Mouse (Mus musculus) MEL (cell line): ENCODE data around the gene Rsph10b. TPM values are rescaled to one million over a fixed set of nuclear protein-coding genes. Genes with fewer than 3 reads are reported as not detected.

ENCODE experiments used
- DNase-seq: peaks from one replicate; pipeline ENCODE4 v3.0.0; 2011; ENCODE audit warnings: low read depth, low spot score
- H3K27ac ChIP-seq: 2 replicates; pipeline ENCODE4 v1.5.1; 2012; ENCODE audit warnings: low read depth, mild to moderate bottlenecking, control low read depth, low read length, moderate library complexity; ENCODE audit not compliant: control insufficient read depth
- H3K27me3 ChIP-seq, 2 experiments: fragments of 150-350 bp in 1 of 2; sonication (generic) in 1 of 2; 2 replicates each; pipeline ENCODE4 v1.6.1; 2012; ENCODE audit warnings: low read length in 2 of 2, mild to moderate bottlenecking in 2 of 2, improper control_type of control experiment in 1 of 2, moderate library complexity in 1 of 2; ENCODE audit not compliant: insufficient read depth in 2 of 2, control insufficient read depth in 1 of 2
- H3K36me3 ChIP-seq, 2 experiments: 2 replicates each; pipeline ENCODE4 v1.6.1; 2012 to 2014; ENCODE audit warnings: low read length in 2 of 2, improper control_type of control experiment in 1 of 2, inconsistent platforms in 1 of 2, mild to moderate bottlenecking in 1 of 2; ENCODE audit not compliant: insufficient read depth in 2 of 2, control insufficient read depth in 1 of 2
- H3K4me1 ChIP-seq, 2 experiments: fragments of 150-350 bp in 1 of 2; sonication (generic) in 1 of 2; 2 replicates each; pipeline ENCODE4 v1.6.1; 2012; ENCODE audit warnings: low read length in 2 of 2, improper control_type of control experiment in 1 of 2, mild to moderate bottlenecking in 1 of 2; ENCODE audit not compliant: insufficient read depth in 2 of 2, control insufficient read depth in 1 of 2
- H3K4me3 ChIP-seq, 2 experiments: fragments of 150-350 bp in 1 of 2; sonication (generic) in 1 of 2; 2 replicates each; pipeline ENCODE4 v1.5.1; 2012; ENCODE audit warnings: low read depth in 2 of 2, low read length in 2 of 2, mild to moderate bottlenecking in 2 of 2, moderate library complexity in 2 of 2, control low read depth in 1 of 2, improper control_type of control experiment in 1 of 2; ENCODE audit not compliant: control insufficient read depth in 1 of 2, insufficient read depth in 1 of 2
- H3K79me2 ChIP-seq: 2 replicates; pipeline ENCODE4 v1.6.1; 2012; ENCODE audit warnings: mild to moderate bottlenecking, low read length, moderate library complexity; ENCODE audit not compliant: control insufficient read depth, poor library complexity, insufficient read depth
- H3K9ac ChIP-seq: 2 replicates; pipeline ENCODE4 v1.6.1; 2012; ENCODE audit warnings: low read depth, mild to moderate bottlenecking, control low read depth, low read length, moderate library complexity; ENCODE audit not compliant: control insufficient read depth, poor library complexity, severe bottlenecking
- H3K9me3 ChIP-seq: fragments of 150-350 bp; sonication (generic); replicated peaks from 2 replicates; pipeline ENCODE4 v1.6.1; 2012; ENCODE audit warnings: mild to moderate bottlenecking, low read length, improper control_type of control experiment, moderate library complexity; ENCODE audit not compliant: insufficient read depth
- CTCF ChIP-seq, 3 experiments: IDR thresholded peaks in 2 of 3; conservative IDR thresholded peaks in 1 of 3; 2 replicates each; pipeline ENCODE4 v1.5.1; 2011 to 2012; ENCODE audit warnings: low read length in 3 of 3, low read depth in 2 of 3, mild to moderate bottlenecking in 2 of 3, improper control_type of control experiment in 1 of 3, inconsistent platforms in 1 of 3, mixed read lengths in 1 of 3, moderate library complexity in 1 of 3; ENCODE audit not compliant: control insufficient read depth in 1 of 3, insufficient read depth in 1 of 3, poor library complexity in 1 of 3, severe bottlenecking in 1 of 3
- E2F4 ChIP-seq: IDR thresholded peaks from 2 replicates; pipeline ENCODE4 v1.6.1; 2011; ENCODE audit warnings: low read depth, low read length, improper control_type of control experiment, borderline replicate concordance
- EP300 ChIP-seq, 2 experiments: IDR thresholded peaks; 2 replicates each; pipeline ENCODE4 v1.6.1; 2011; ENCODE audit warnings: improper control_type of control experiment in 2 of 2, low read length in 2 of 2, low read depth in 1 of 2, mild to moderate bottlenecking in 1 of 2
- JUND ChIP-seq: IDR thresholded peaks from 2 replicates; pipeline ENCODE4 v1.6.1; 2011; ENCODE audit warnings: low read depth, mild to moderate bottlenecking, improper control_type of control experiment, low read length
- KAT2A ChIP-seq: conservative IDR thresholded peaks from 2 replicates; pipeline ENCODE4 v1.6.1; 2012; ENCODE audit warnings: low read depth, low read length, improper control_type of control experiment, inconsistent platforms
- MAFK ChIP-seq: IDR thresholded peaks from 2 replicates; pipeline ENCODE4 v1.6.1; 2011; ENCODE audit warnings: low read depth, mild to moderate bottlenecking, low read length, improper control_type of control experiment, borderline replicate concordance
- MAZ ChIP-seq: IDR thresholded peaks from 2 replicates; pipeline ENCODE4 v1.6.1; 2012; ENCODE audit warnings: low read depth, mild to moderate bottlenecking, inconsistent platforms, low read length, improper control_type of control experiment
- MYB ChIP-seq: IDR thresholded peaks from 2 replicates; pipeline ENCODE4 v1.6.1; 2011; ENCODE audit warnings: mild to moderate bottlenecking, low read depth, low read length, improper control_type of control experiment
- POLR2A ChIP-seq, 2 experiments: IDR thresholded peaks; 2 replicates each; pipeline ENCODE4 v1.6.1; 2011 to 2012; ENCODE audit warnings: low read length in 2 of 2, mild to moderate bottlenecking in 2 of 2, control low read depth in 1 of 2, improper control_type of control experiment in 1 of 2, low read depth in 1 of 2, moderate library complexity in 1 of 2; ENCODE audit not compliant: control insufficient read depth in 1 of 2, insufficient read depth in 1 of 2, poor library complexity in 1 of 2
- POLR2AphosphoS2 ChIP-seq: IDR thresholded peaks from 2 replicates; pipeline ENCODE4 v1.6.1; 2011; ENCODE audit warnings: low read length, improper control_type of control experiment
- RCOR1 ChIP-seq: IDR thresholded peaks from 2 replicates; pipeline ENCODE4 v1.6.1; 2012; ENCODE audit warnings: low read depth, mild to moderate bottlenecking, inconsistent platforms, low read length, improper control_type of control experiment
- SIN3A ChIP-seq: IDR thresholded peaks from 2 replicates; pipeline ENCODE4 v1.6.1; 2012; ENCODE audit warnings: low read length, improper control_type of control experiment, inconsistent platforms
- SMC3 ChIP-seq: IDR thresholded peaks from 2 replicates; pipeline ENCODE4 v1.6.1; 2011; ENCODE audit warnings: low read depth, low read length, improper control_type of control experiment
- UBTF ChIP-seq: IDR thresholded peaks from 2 replicates; pipeline ENCODE4 v1.6.1; 2012; ENCODE audit warnings: low read depth, mild to moderate bottlenecking, inconsistent platforms, low read length, improper control_type of control experiment, moderate library complexity, borderline replicate concordance; ENCODE audit not compliant: insufficient read depth
- USF1 ChIP-seq: IDR thresholded peaks from 2 replicates; pipeline ENCODE4 v1.6.1; 2014; ENCODE audit warnings: low read depth, mild to moderate bottlenecking, inconsistent platforms, low read length, improper control_type of control experiment, moderate library complexity
- USF2 ChIP-seq, 2 experiments: IDR thresholded peaks; 2 replicates each; pipeline ENCODE4 v1.6.1; 2011 to 2012; ENCODE audit warnings: improper control_type of control experiment in 2 of 2, low read length in 2 of 2, borderline replicate concordance in 1 of 2, inconsistent platforms in 1 of 2, low read depth in 1 of 2, mild to moderate bottlenecking in 1 of 2; ENCODE audit not compliant: insufficient read depth in 1 of 2
- ZC3H11A ChIP-seq: IDR thresholded peaks from 2 replicates; pipeline ENCODE4 v1.6.1; 2012; ENCODE audit warnings: low read depth, mild to moderate bottlenecking, inconsistent platforms, low read length, improper control_type of control experiment
- ZKSCAN1 ChIP-seq: IDR thresholded peaks from 2 replicates; pipeline ENCODE4 v1.6.1; 2012; ENCODE audit warnings: low read depth, mild to moderate bottlenecking, inconsistent platforms, low read length, improper control_type of control experiment, moderate library complexity
- polyA plus RNA-seq, 2 experiments: library from polyadenylated mRNA; stranded (reverse) in 1 of 2; unstranded in 1 of 2; fragments of >175 nt in 1 of 2; fragments of >200 nt in 1 of 2; gene quantifications; 2 replicates each; pipeline versions ENCODE4 v1.2.1 to v1.2.4; 2012; ENCODE audit warnings: low replicate concordance in 2 of 2, low read depth in 1 of 2; ENCODE audit not compliant: insufficient read length in 2 of 2, insufficient read depth in 1 of 2, missing spikeins in 1 of 2
- total RNA-seq: library from RNA; depleted of rRNA; stranded (reverse); fragments of 300-350 nt; gene quantifications from 2 replicates; pipeline ENCODE4 v1.2.3, GENCODE M21; 2012; rRNA removed

The Rsph10b gene
- total and polyA plus RNA-seq, 3 experiments: 0.04 to 0.17 TPM; not detected in 1

DNA sequence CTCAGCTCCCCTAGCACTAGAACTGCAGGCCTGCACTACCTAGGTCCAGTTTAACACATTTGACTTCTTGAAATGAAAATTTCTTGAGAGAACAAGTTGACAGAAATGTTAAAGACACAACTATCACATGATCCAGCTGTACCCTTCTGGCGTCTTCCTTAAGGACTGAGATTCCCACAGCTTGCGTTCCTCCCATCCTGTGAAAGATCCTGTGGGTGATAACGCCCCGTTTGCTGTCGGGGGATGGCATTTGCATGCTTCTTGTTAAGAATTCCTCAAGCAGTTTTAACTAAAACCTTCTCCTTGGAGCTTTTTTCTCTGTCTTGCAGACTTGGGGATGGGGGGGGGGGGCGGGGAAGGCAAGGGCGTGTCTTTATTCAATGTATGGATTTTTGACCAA, 101.7 kb downstream of the Rsph10b start:
- Histone ChIP-seq H3K4me1 (peaks cover 0 to 3% of the 10 kb centered on the region in 2 experiments; a peak in 2 of 4 replicates), H3K9ac (no peak overlapping the region), H3K27me3 (no peaks in the 10 kb centered on the region; a peak in 1 of 4 replicates), H3K36me3 (no peaks in the 10 kb centered on the region; a peak in 1 of 4 replicates), H3K9me3 (no peaks in the 10 kb centered on the region), H3K4me3 (no peak overlapping the region), H3K79me2 (no peaks in the 10 kb centered on the region), H3K27ac (no peak overlapping the region)
- DNase-seq: no peak
- TF ChIP-seq CTCF (IDR thresholded peaks at IDR 0.05 in 2 of 3, conservative IDR thresholded peaks at IDR 0.05 in 1 of 3; ENCODE audit: control insufficient read depth in 1 of 3, insufficient read depth in 1 of 3, low read depth in 2 of 3, low read length in 3 of 3, poor library complexity in 1 of 3, severe bottlenecking in 1 of 3): no peak
- TF ChIP-seq MYB: no peak
- no peak for TF ChIP-seq EP300 (IDR thresholded peaks at IDR 0.05; ENCODE audit: low read depth in 1 of 2, low read length in 2 of 2)
- no peak for TF ChIP-seq USF2 (IDR thresholded peaks at IDR 0.05; ENCODE audit: borderline replicate concordance in 1 of 2, insufficient read depth in 1 of 2, low read depth in 1 of 2, low read length in 2 of 2)
- TF ChIP-seq MAZ: no peak
- no peak for TF ChIP-seq RCOR1
- no peak for TF ChIP-seq POLR2A (IDR thresholded peaks at IDR 0.05; ENCODE audit: control insufficient read depth in 1 of 2, insufficient read depth in 1 of 2, low read depth in 1 of 2, low read length in 2 of 2, poor library complexity in 1 of 2)
- TF ChIP-seq MAFK: no peak
- TF ChIP-seq SIN3A: no peak
- TF ChIP-seq USF1: no peak
- TF ChIP-seq POLR2AphosphoS2: no peak
- no peak for TF ChIP-seq SMC3
- no peak for TF ChIP-seq ZKSCAN1
- TF ChIP-seq E2F4: no peak
- no peak for TF ChIP-seq JUND
- TF ChIP-seq UBTF: no peak
- no peak for TF ChIP-seq ZC3H11A
- TF ChIP-seq KAT2A: no peak

Other genes with a start within 250 kb of the Rsph10b start
- 7.8 and 8.1 TPM in 2 replicates for gene Usp42, start 200.8 kb upstream of the Rsph10b start, total RNA-seq
- gene Usp42, start 200.8 kb upstream of the Rsph10b start, polyA plus RNA-seq: 10 to 100 TPM in 1 of 2 experiments, not detected in 1; 18.6 TPM
- 13.9 and 14.8 TPM in 2 replicates for gene Eif2ak1, start 115.2 kb upstream of the Rsph10b start, total RNA-seq
- gene Eif2ak1, start 115.2 kb upstream of the Rsph10b start, polyA plus RNA-seq: 10 to 100 TPM; 26.7 to 33.5 TPM
- gene Ankrd61, start 35.4 kb upstream of the Rsph10b start, total RNA-seq: 0.19 TPM in 1 of 2 replicates, not detected in the other
- under 1 TPM in 1 of 2 experiments, not detected in 1; 0.64 TPM for gene Ankrd61, start 35.4 kb upstream of the Rsph10b start, polyA plus RNA-seq
- 113 and 134 TPM in 2 replicates for gene Aimp2, start 23.2 kb upstream of the Rsph10b start, total RNA-seq
- 100 to 1,000 TPM in 1 of 2 experiments, not detected in 1; 142 TPM for gene Aimp2, start 23.2 kb upstream of the Rsph10b start, polyA plus RNA-seq
- gene Pms2, start 23.1 kb upstream of the Rsph10b start, total RNA-seq: 16.5 and 17.7 TPM in 2 replicates
- gene Pms2, start 23.1 kb upstream of the Rsph10b start, polyA plus RNA-seq: 10 to 100 TPM in 1 of 2 experiments, not detected in 1; 17.3 TPM
- 0.39 TPM in 1 of 2 replicates, not detected in the other for gene Gm42421, start 4.9 kb upstream of the Rsph10b start, total RNA-seq
- gene Gm42421, start 4.9 kb upstream of the Rsph10b start, polyA plus RNA-seq: under 1 TPM in 1 of 2 experiments, not detected in 1; 0.84 TPM
- 56.0 and 61.7 TPM in 2 replicates for gene Ccz1, start 81.8 kb downstream of the Rsph10b start, total RNA-seq
- gene Ccz1, start 81.8 kb downstream of the Rsph10b start, polyA plus RNA-seq: 100 to 1,000 TPM in 1 of 2 experiments, 10 to 100 TPM in 1; 58.0 to 166 TPM
- not detected in 2 replicates for gene Ocm, start 93.6 kb downstream of the Rsph10b start, total RNA-seq
- not detected for gene Ocm, start 93.6 kb downstream of the Rsph10b start, polyA plus RNA-seq
- 14.2 and 14.8 TPM in 2 replicates for gene Lmtk2, start 167.4 kb downstream of the Rsph10b start, total RNA-seq
- 10 to 100 TPM in 1 of 2 experiments, not detected in 1; 12.6 TPM for gene Lmtk2, start 167.4 kb downstream of the Rsph10b start, polyA plus RNA-seq